Mouse (Mus musculus): ENCODE measurements around the gene Tgfa.

Gene Tgfa

DNA sequence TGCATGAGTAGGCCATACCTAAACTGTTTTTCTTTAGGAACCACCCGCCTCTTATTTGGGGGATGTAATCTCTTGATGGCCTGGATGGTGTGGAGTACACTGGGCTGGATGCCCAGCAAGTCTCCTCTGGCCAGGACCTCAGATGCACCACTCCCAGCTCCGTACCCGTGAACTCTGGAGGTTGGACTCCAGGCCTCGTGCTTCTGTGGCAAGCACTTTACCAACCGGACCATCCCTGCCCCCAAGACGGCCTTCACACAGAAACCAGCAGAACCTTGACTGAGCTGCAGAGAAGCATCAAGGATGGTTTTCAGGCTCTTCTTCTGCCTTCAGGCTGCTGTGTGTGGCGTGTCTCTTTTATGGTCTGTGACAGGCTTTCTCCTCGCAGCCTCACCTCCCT lies 98.3 kb downstream of the Tgfa start:
- DNase-seq (ENCODE audit: low spot score in 2 of 2), result peak; percentile 1 to 11

DNA sequence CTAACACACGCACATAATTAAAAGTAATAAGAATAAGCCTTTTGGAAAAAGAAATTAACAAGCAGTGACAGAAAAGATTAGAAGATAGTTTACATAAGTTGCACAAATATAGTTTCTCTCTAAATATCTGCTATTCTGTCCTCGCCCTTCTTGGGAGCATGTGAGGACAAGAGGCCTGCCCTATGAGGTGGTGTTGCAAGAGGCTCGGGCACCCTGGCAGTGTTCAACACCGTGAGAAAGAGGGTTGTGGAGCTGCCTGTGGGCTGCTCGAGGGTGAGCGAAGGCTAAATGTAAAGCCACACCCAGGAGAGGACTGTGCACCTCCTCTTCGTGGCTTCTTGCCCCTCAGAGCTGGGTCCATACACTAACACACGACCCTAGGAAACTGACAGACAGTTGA lies 100.4 kb downstream of the Tgfa start:
- DNase-seq (ENCODE audit: low spot score in 2 of 2), result no peak

DNA sequence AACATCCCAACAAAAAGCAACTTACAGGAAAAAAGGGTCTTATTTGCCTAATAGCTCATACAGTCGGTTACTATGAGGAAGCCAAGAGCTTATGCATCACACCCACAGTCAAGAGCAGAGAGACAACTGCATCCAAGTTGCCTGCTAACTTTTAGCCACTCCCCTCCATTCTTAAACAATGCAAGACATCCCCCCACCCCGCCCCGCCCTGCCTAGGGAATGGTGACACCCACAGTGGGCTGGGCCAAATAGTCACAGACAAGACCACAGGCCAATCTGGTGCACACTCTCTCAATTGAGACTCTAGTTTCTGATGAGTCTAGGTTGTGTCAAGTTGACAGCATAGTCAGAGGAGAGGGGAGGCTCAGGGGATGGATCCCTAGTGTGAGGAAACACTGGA lies 101.1 kb downstream of the Tgfa start:
- no peak for DNase-seq (ENCODE audit: low spot score in 2 of 2)

DNA sequence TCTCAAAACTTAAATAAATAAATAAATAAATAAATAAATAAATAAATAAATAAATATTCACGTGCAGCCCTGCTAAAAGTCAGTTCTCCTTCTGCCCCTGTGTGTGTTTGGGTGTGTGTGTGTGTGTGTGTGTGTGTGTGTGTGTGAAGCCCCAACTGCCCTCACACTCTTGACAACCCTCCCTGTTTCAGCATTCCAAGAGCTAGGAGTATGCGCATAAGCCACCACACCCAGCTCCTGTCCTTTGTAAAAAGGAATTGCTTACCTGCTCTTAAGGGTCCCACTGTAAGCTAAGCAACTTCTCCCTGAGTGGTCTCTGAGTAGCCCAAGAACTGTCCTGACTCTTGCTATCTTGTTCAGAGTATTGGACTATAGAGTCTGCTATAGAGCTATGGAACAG lies 101.9 kb downstream of the Tgfa start:
- no peak for DNase-seq (ENCODE audit: low spot score in 2 of 2)

DNA sequence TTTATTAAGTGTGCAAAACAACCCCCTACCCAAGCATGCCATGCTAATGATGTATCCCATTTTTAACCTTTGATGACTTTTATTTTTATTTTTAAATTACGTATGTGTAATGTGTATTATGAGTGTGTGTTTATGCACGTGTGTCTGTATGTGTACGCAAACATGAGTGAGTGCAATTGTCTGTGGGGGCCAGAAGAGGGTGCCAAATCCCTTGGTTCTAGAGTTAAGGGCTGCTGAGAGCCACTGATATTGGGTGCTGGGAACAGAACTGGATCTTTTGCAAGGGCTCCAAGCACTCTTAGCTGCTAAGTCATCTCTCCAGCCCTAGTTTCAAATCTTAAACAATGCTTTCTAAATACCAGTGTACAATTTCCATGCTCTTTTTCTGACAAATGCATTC lies 103.9 kb downstream of the Tgfa start:
- no peak for DNase-seq (ENCODE audit: low spot score in 2 of 2)

DNA sequence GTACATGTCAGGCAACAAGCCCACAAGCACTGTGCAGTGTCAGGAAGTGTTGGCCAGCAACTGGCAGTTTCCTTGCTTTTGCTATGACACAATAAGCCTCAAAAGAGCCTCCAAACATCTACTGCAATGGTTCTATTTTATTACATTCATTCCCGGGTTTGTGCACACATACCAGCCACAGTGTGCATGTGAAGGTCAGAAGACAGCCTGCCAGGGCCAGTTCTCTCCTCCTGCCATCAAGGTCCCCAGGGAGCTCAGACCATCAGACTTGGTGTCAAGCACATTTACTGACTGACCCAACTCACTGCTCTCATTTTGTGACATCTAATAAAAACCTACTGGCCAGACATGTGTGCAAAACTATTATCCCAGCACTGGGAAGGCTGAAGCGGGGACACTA lies 104.4 kb downstream of the Tgfa start:
- DNase-seq (ENCODE audit: low spot score in 2 of 2), result no peak

DNA sequence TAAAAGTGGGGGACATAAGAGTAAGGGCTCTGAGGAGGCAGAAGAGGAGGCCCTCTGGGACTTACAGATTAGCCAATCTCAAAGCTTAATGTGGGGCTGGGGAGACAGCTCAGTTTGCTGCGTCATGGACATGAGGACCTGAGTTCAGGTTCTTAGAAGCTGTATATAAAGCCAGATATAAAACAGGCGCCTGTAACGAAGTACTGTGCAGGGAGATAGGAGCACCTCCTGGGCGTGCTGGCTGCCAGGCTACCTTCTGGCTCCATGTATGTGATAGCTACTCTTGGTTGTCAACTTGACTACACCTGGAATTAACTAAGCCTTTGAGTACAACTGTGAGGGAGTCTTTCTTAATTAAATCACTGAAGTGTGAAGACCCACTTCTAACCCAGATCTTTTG lies 110.7 kb downstream of the Tgfa start:
- DNase-seq (ENCODE audit: low spot score in 2 of 2), result no peak

DNA sequence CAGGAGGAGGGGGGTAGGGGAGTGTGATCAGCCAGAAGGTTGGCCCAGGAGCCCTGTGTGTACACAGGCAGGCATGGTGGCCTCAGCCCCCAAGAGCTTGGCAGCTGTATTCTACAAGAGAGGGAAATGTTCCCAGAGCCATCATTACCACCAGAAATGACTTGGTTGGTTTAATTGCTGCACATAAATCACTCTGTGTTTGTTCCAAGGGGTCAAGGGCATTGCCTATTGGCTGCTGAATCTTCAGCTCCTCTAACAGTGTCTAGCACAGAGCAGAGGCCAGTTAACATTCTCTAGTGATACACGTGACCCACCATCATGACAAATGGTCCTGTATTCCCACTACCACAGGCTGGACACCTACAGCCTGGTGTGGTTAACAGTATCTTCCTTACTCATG lies 119.0 kb downstream of the Tgfa start:
- DNase-seq (ENCODE audit: low spot score in 2 of 2), result no peak

DNA sequence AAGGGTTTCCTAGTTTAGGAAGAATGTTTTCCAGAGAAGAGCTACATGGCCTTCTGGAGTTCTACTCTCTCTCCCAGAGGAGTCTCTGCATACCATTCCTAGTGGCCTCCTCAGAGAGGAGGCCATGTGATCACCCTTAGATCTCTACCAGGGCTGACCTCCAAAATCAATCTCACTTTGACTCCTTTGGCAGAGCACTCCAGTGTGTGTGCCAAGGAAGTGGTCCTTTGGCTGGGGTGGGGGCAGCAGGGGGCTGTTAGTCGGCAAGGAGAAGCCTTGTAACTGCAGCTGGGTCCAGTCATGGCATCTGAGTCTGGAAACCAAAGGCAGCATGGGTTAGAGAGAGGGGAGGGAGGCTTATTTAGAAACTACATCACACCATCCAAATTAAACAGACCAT lies 122.0 kb downstream of the Tgfa start:
- DNase-seq (ENCODE audit: low spot score in 2 of 2), result no peak

DNA sequence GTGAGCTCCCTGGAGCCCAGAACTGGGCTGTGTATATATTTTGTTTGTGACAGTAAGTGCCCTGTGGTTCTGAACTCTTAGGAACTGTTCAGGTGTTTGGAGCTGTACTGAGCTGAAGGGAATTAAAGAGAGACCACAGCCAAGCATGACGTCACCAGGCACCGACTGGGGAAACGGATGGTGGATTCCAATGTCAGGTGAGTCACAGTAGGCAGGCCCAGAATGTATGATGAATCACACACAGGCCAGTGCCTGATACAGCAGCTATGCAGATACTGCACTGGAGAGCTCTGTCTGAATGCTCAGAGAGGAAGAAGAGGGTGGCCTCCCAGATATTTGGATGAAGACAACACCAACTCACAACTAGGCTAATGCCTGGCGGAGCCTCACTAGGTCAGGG lies 123.8 kb downstream of the Tgfa start:
- no peak for DNase-seq (ENCODE audit: low spot score in 2 of 2)

DNA sequence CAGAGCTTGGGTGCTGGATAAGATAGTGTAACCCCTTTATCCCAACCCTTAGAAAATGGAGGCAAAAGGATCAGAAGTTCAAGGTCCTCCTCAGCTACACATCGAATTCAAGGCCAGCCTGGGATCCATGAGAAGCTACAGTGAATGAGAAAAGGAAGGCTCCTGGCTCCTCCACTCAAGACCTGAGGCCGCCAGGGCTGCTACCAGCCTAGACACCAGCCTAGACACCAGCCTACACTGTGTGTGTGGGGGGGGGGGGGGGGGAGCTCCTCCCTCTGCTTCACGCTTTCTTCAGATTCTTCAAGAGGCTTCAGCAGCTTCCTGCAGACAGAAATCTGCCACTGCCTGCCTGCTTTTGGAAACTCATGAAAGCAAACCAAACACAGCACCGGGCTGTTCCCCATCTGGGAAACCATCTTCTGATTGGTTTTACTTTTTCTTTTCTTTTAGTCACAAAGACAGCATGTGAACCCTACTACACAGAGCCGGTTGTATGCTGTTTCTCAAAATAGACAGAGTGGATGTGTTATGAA lies 127.1 kb downstream of the Tgfa start:
- no peak for DNase-seq (ENCODE audit: low spot score in 2 of 2)

DNA sequence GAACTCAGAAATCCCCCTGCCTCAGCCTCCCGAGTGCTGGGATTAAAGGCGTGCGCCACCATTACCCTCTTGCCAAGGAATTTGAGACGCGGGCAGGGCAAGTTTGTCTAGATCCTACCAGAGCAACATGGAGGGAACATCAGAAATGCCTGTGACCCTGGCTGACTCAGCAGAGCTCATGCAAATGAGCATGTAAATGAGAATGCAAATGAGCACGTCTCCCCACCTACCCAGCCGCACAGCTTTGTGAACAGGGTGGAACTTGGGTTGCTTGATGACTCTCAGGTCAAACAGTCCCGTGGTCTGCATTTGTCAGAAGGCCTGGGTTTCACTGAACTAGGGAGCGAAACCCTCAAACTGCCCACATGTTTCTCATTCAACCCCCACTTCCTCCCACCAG lies 128.0 kb downstream of the Tgfa start:
- DNase-seq (ENCODE audit: low spot score in 2 of 2), result no peak

DNA sequence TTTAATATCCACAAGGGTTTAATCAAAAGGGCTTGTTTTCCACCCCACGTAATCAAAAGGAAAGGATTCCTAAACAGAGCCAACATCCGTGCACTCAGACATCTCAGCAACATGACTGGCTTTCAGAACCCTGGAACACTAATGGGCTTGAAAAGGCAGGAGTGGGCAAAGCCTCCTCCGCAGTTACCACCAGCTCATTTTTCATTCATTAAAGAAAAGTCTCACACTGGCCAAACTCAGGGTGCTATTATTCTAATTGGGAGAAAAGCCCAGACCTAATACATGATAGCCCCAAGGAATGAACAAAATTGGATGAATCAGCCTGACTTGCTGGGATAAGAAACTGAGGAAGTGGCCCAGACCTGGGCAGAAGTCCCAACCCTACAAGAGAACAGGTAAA lies 129.4 kb downstream of the Tgfa start:
- DNase-seq (ENCODE audit: low spot score in 2 of 2), result no peak

Data from heart, adult 9 months (tissue).